Mouse (Mus musculus) heart, embryonic 15.5 days (tissue): ENCODE data around the gene Arhgap24. TPM values are rescaled to one million over a fixed set of nuclear protein-coding genes. Genes with fewer than 3 reads are reported as not detected.
"Not testable (repeated sequence)": the region's sequence is repeated elsewhere in the genome, so short reads cannot be mapped to it uniquely, and the experiment has no call there.

Experiments used
- ATAC-seq: fragments of 200-750 bp; cut with Nextera tagmentation; replicated peaks from 2 replicates; pipeline ENCODE4 v1.8.0; 2017; ENCODE audit warnings: low read depth, moderate TSS enrichment; ENCODE audit not compliant: insufficient number of reproducible peaks, insufficient read depth, low FRiP score
- H3K27ac ChIP-seq: fragments of 300-500 bp; sonication (generic); 2 replicates; pipeline ENCODE4 v1.5.1; 2015; ENCODE audit warnings: mild to moderate bottlenecking, inconsistent platforms
- H3K27me3 ChIP-seq: fragments of 300-500 bp; sonication (generic); 2 replicates; pipeline ENCODE4 v1.6.1; 2015; ENCODE audit warnings: inconsistent platforms
- H3K36me3 ChIP-seq: fragments of 300-500 bp; sonication (generic); 2 replicates; pipeline ENCODE4 v1.6.1; 2015; ENCODE audit warnings: mild to moderate bottlenecking, inconsistent platforms
- H3K4me1 ChIP-seq: fragments of 300-500 bp; sonication (generic); replicated peaks from 2 replicates; pipeline ENCODE4 v1.6.1; 2015; ENCODE audit warnings: inconsistent platforms
- H3K4me2 ChIP-seq: fragments of 300-500 bp; sonication (generic); 2 replicates; pipeline ENCODE4 v1.6.1; 2015; ENCODE audit warnings: inconsistent platforms, mild to moderate bottlenecking, moderate library complexity
- H3K4me3 ChIP-seq: fragments of 300-500 bp; sonication (generic); 2 replicates; pipeline ENCODE4 v1.5.1; 2015; ENCODE audit warnings: mild to moderate bottlenecking, inconsistent platforms
- H3K9ac ChIP-seq: fragments of 300-500 bp; sonication (generic); 2 replicates; pipeline ENCODE4 v1.6.1; 2015; ENCODE audit warnings: mild to moderate bottlenecking, inconsistent platforms
- H3K9me3 ChIP-seq: fragments of 300-500 bp; sonication (generic); replicated peaks from 2 replicates; pipeline ENCODE4 v1.6.1; 2016; ENCODE audit warnings: inconsistent platforms
- WGBS: fragments of 180-500 bp; shearing (Covaris S2); methylation state at CpG from one replicate; pipeline ENCODE4 v1.1.7; 2015; ENCODE audit warnings: mixed read lengths; 5-methylcytosine and 5-hydroxymethylcytosine counted together
- polyA plus RNA-seq: library from polyadenylated mRNA; unstranded; fragments of >200 nt; fragmentation: Nextera tagmentation; extraction: Ambion mirVana; gene quantifications from 2 replicates; pipeline ENCODE4 v1.2.1, GENCODE M21; 2015

The Arhgap24 gene
- polyA plus RNA-seq, 1 experiment from 2014 or later: 13.4 TPM

DNA sequence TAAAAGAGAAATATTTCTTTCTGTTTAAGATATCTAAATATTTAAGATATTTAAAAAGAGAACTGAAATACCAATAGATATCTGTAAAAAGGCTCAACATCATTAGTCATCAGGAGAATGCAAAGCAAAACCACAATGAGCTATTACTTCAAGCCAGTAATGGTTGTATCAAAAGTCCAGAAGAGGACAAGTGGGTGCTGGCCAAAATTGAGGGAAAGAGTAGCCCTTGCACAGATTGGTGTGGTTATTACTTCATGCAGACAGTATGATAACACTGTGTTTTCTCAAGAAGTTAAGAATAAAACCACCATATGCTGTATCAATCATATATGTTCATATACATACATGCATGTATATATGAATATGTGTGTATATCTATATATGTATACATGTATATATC, 376.9 kb downstream of the Arhgap24 start:
- H3K4me1 ChIP-seq: 0 out of 2 replicates have a peak, but pooled peaks cover 9% of the 10 kb centered on the region
- H3K27me3 ChIP-seq: no peaks in the 10 kb centered on the region
- H3K9ac ChIP-seq: no peak overlapping the region
- no peak overlapping the region for H3K4me3 ChIP-seq
- ATAC-seq: no peak
- no peak overlapping the region for H3K27ac ChIP-seq
- no peaks in the 10 kb centered on the region for H3K9me3 ChIP-seq
- H3K36me3 ChIP-seq: 0 out of 2 replicates have a peak, but pooled peaks cover 3% of the 10 kb centered on the region
- no peak overlapping the region for H3K4me2 ChIP-seq

DNA sequence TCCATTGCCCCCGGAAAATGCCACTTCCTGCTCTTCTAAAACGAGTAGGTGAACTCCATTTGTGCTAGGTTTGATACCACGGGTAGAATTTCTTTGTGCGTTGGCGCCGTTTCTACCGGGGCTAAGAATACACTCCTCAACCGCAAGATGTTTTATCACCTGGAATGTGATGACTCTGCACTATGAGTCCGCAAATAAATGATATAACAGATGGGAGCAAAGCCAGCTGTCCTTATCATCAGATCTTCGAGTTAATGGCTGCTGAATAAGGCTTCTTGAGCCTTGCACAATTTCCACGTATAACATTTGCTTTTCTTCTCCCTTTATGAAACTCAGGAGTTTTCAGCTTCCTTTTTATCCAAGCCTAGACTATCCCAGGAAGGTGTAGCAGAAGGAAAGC, 378.6 kb downstream of the Arhgap24 start:
- Histone ChIP-seq H3K27ac (no peak overlapping the region), H3K9me3 (no peaks in the 10 kb centered on the region), H3K27me3 (no peaks in the 10 kb centered on the region), H3K9ac (no peak overlapping the region), H3K4me2 (no peak overlapping the region), H3K4me1 (0 out of 2 replicates have a peak, but pooled peaks cover 7% of the 10 kb centered on the region), H3K4me3 (no peak overlapping the region), H3K36me3 (0 out of 2 replicates have a peak, but pooled peaks cover 3% of the 10 kb centered on the region)
- no peak for ATAC-seq
- WGBS: 67% methylated on average over 11 of the region's 11 CpGs

DNA sequence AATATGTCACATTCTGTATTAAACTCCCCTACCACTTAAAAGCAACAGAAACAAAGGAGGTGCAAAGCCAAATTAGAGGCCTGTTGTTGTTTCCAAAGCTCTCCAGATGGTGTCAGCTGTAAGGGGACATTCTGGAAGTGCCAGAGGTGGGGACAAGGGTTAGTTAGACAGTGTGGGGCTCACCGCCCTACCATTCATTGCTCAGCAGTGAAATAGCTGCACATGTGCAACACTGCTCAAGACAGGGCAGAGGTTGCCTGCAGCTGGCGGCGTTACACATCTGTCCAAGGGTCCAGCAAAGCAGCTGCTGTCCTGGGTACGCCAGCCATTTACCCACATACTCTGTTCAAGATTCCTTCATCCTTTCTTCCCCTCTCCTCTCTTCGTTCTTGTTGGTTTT, 387.0 kb downstream of the Arhgap24 start:
- Histone ChIP-seq H3K9me3 (no peaks in the 10 kb centered on the region), H3K4me3 (no peak overlapping the region), H3K9ac (no peak overlapping the region), H3K4me1 (no peaks in the 10 kb centered on the region), H3K4me2 (no peak overlapping the region), H3K27me3 (no peaks in the 10 kb centered on the region), H3K27ac (no peak overlapping the region), H3K36me3 (no peaks in the 10 kb centered on the region)
- WGBS: 70% methylated on average over 5 of the region's 5 CpGs
- no peak for ATAC-seq

GRCm38 (mm10) chr5:102872996-102873395, 391.8 kb downstream of the Arhgap24 start:
- not testable (repeated sequence) for H3K9me3 ChIP-seq, H3K36me3 ChIP-seq, H3K4me2 ChIP-seq, ATAC-seq, H3K9ac ChIP-seq, H3K27me3 ChIP-seq, H3K4me1 ChIP-seq, H3K27ac ChIP-seq, H3K4me3 ChIP-seq
- 89% methylated on average over 9 of the region's 9 CpGs for WGBS

DNA sequence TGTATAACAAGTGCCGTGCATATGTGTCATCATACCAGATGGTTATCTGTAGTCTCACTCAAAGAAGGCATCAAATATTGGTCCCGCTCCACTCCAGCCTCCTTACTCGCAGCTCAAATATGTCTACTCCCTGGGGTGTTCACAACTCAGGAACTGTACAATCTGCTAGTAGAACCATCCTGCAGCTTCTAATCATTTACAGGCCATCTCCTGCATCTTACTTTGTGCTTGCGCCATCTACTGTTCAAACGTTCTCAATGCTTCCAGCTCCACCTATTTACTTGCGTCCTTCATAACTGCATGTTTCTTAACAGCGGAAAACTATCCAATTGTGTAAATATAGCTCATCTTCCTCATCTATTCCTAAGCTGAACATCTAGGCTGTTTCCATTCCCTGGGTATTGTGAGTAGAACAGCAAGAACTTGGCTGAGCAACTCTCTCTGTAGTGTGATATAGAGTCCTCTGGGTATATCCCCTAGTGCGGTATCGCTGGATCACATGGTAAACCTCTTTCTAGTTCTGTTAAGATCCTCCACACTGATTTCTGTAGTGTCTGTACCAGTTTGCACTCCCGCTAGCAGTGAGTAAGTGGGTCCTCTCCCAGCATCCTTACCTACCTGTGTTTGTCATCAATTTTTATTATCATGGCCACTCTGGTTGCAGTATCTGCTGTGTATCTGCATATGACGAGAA, 393.6 kb downstream of the Arhgap24 start:
- WGBS: 34% methylated on average over 11 of the region's 11 CpGs

GRCm38 (mm10) chr5:102875628-102876027, 394.4 kb downstream of the Arhgap24 start:
- 53% methylated on average over 16 of the region's 16 CpGs for WGBS

More for the DNA sequence above, 393.6 kb downstream of the Arhgap24 start:
- Histone ChIP-seq H3K36me3 (no peaks in the 10 kb centered on the region), H3K27me3 (no peaks in the 10 kb centered on the region), H3K4me2 (no peak overlapping the region), H3K4me3 (no peak overlapping the region), H3K9me3 (no peaks in the 10 kb centered on the region), H3K4me1 (no peaks in the 10 kb centered on the region), H3K27ac (no peak overlapping the region), H3K9ac (no peak overlapping the region)
- ATAC-seq: no peak

DNA sequence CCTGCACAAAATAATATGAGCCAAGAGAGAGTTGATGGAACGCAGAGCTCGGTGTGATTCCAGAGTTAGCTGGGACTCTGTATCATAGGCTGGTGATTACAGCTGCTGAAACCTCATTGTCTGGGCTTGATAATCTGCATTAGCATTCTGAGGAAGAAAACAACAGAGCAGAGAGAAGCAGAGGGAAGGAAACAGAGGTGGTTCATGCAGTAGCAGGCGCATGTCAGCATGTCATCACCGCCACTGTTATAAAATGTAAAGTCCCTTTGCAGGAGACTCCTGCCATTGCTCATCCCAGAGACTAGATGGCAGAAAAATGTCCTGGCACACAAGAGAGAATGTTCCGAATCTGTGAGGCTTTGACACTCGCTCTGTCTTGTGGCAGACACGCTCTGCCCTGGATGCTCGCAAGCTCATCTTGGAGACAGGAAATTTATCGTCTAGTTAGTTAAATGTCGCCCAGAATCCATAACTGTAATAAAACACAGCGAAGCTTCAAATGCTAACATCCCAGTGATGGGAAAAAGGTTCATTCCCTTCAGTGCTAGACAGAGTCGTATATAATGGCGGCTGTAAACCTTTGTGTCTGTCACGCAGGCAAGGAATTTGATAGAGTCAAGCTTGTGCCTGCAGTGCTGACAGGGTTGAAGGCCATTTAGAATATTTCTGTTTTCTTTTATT, 407.4 kb downstream of the Arhgap24 start:
- Histone ChIP-seq H3K4me1 (no peaks in the 10 kb centered on the region), H3K9ac (no peak overlapping the region), H3K4me3 (no peak overlapping the region), H3K27me3 (no peaks in the 10 kb centered on the region), H3K27ac (no peak overlapping the region), H3K36me3 (no peaks in the 10 kb centered on the region; the same call in 1 of the 2 replicates), H3K9me3 (no peaks in the 10 kb centered on the region), H3K4me2 (no peak overlapping the region)
- ATAC-seq: no peak
- 77% methylated on average over 14 of the region's 14 CpGs for WGBS

More at GRCm38 (mm10) chr5:102875628-102876027, 394.4 kb downstream of the Arhgap24 start:
- ATAC-seq: no peak
- Histone ChIP-seq H3K36me3 (no peaks in the 10 kb centered on the region; the same call in 1 of the 2 replicates), H3K9me3 (no peaks in the 10 kb centered on the region), H3K4me2 (no peak overlapping the region), H3K27ac (no peak overlapping the region), H3K4me3 (no peak overlapping the region), H3K9ac (no peak overlapping the region), H3K27me3 (no peaks in the 10 kb centered on the region), H3K4me1 (no peaks in the 10 kb centered on the region)

DNA sequence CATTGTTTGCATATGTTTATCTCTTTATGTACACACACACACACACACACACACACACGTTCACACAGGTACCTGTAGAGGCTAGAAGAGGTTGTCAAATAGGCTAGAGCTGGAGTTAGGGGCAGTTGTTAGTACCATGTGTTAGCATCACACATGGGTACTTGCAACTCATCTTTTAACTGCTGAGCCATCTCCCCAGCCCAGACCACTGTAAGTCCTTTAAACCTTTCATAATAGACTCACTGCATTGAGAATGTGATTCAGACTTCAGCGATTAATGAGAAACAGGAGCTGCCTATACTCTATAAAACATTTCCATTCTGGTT, 407.9 kb downstream of the Arhgap24 start:
- Histone ChIP-seq H3K9ac (no peak overlapping the region), H3K9me3 (no peaks in the 10 kb centered on the region), H3K27me3 (no peaks in the 10 kb centered on the region), H3K4me3 (no peak overlapping the region), H3K36me3 (no peaks in the 10 kb centered on the region; the same call in 1 of the 2 replicates), H3K4me1 (no peaks in the 10 kb centered on the region), H3K27ac (no peak overlapping the region), H3K4me2 (no peak overlapping the region)
- ATAC-seq: no peak
- WGBS: 90% methylated on average over 2 of the region's 2 CpGs

- Histone ChIP-seq H3K27me3 (no peaks in the 10 kb centered on the region), H3K36me3 (no peaks in the 10 kb centered on the region; the same call in 1 of the 2 replicates), H3K4me2 (no peak overlapping the region), H3K4me3 (no peak overlapping the region), H3K9me3 (no peaks in the 10 kb centered on the region), H3K9ac (no peak overlapping the region), H3K27ac (no peak overlapping the region), H3K4me1 (no peaks in the 10 kb centered on the region)
- 93% methylated on average over 11 of the region's 11 CpGs for WGBS
- ATAC-seq: no peak
Observed at GRCm38 (mm10) chr5:102892226-102892625, 411.0 kb downstream of the Arhgap24 start.

GRCm38 (mm10) chr5:102898301-102898700, 417.1 kb downstream of the Arhgap24 start:
- H3K27me3 ChIP-seq: no peaks in the 10 kb centered on the region
- no peak overlapping the region for H3K4me3 ChIP-seq
- no peak overlapping the region for H3K9ac ChIP-seq
- H3K4me1 ChIP-seq: no peaks in the 10 kb centered on the region
- H3K36me3 ChIP-seq: no peaks in the 10 kb centered on the region
- no peak overlapping the region for H3K4me2 ChIP-seq
- no peak for ATAC-seq
- H3K9me3 ChIP-seq: no peaks in the 10 kb centered on the region
- no peak overlapping the region for H3K27ac ChIP-seq
- 86% methylated on average over 4 of the region's 4 CpGs for WGBS

- no peaks in the 10 kb centered on the region for H3K4me1 ChIP-seq
- WGBS: 78% methylated on average over 6 of the region's 6 CpGs
- no peaks in the 10 kb centered on the region for H3K36me3 ChIP-seq
- ATAC-seq: no peak
- no peak overlapping the region for H3K4me2 ChIP-seq
- no peak overlapping the region for H3K9ac ChIP-seq
- H3K9me3 ChIP-seq: no peaks in the 10 kb centered on the region
- H3K4me3 ChIP-seq: no peak overlapping the region
- H3K27me3 ChIP-seq: no peaks in the 10 kb centered on the region
- no peak overlapping the region for H3K27ac ChIP-seq
Observed at GRCm38 (mm10) chr5:102899680-102900215, 418.6 kb downstream of the Arhgap24 start.
